8 mouse cellular contexts compared by ENCODE assay signal in genomic region chrX:151017897-151018296, GRCm38 (mm10). TPM values are rescaled to one million over a fixed set of nuclear protein-coding genes. Genes with fewer than 3 reads are reported as not detected.
DNase-seq lines count a peak whose midpoint lies in the region; ATAC-seq and TF ChIP-seq lines count a peak whose summit lies in the region.

No protein-coding gene starts in this region.

- H3K36me3 ChIP-seq in heart, embryonic 11.5 days (ENCODE audit: control insufficient read depth, insufficient read depth, low read length): no peaks in the 10 kb centered on the region
- peaks cover 5 to 15% of the 10 kb centered on the region in 2 experiments for H3K36me3 ChIP-seq in CH12.LX (replicated peaks in 1 of 2; ENCODE audit: control insufficient read depth in 1 of 2, insufficient read depth in 1 of 2, low read length in 1 of 2)
- no peaks in the 10 kb centered on the region for H3K36me3 ChIP-seq in intestine, embryonic 16.5 days (ENCODE audit: control insufficient read depth, insufficient read depth, low read length)
- peaks cover 4% of the 10 kb centered on the region for H3K36me3 ChIP-seq in small intestine, adult 2 months (ENCODE audit: control insufficient read depth, insufficient read depth, low read length)

- TF ChIP-seq CTCF in CH12.LX (conservative IDR thresholded peaks at IDR 0.05 in 1 of 2, IDR thresholded peaks at IDR 0.05 in 1 of 2; ENCODE audit: low read depth in 2 of 2, low read length in 2 of 2): no peak
- no peak for TF ChIP-seq CTCF in small intestine, adult 2 months (IDR thresholded peaks at IDR 0.05; ENCODE audit: extremely low read depth, insufficient read length, insufficient replicate concordance, low read depth, low read length)

- WGBS in heart, embryonic 11.5 days (ENCODE audit: insufficient replicate concordance): 10% methylated on average over 3 of the region's 3 CpGs
- 12% methylated on average over 3 of the region's 3 CpGs for WGBS in intestine, embryonic 16.5 days
- 7% methylated on average over 3 of the region's 3 CpGs for WGBS in small intestine, adult 2 months

- peaks cover 2% of the 10 kb centered on the region; the same call in 1 of the 2 replicates for H3K4me1 ChIP-seq in heart, embryonic 11.5 days (ENCODE audit: control insufficient read depth, insufficient read depth, low read length)
- peaks cover 2 to 3% of the 10 kb centered on the region in 2 experiments; a peak in 2 of 4 replicates for H3K4me1 ChIP-seq in CH12.LX (ENCODE audit: control insufficient read depth in 1 of 2, insufficient read depth in 2 of 2)
- H3K4me1 ChIP-seq in intestine, embryonic 16.5 days (ENCODE audit: control insufficient read depth, insufficient read depth, low read length): peaks cover 3% of the 10 kb centered on the region; the same call in 1 of the 2 replicates
- H3K4me1 ChIP-seq in small intestine, adult 2 months (ENCODE audit: control insufficient read depth, insufficient read depth, insufficient read length, low read length): peaks cover 2% of the 10 kb centered on the region; the same call in 1 of the 2 replicates

- peak overlapping the region; percentile 48 for H3K4me3 ChIP-seq in heart, embryonic 11.5 days (ENCODE audit: low read depth, low read length)
- H3K4me3 ChIP-seq in CH12.LX (replicated peaks in 1 of 3; ENCODE audit: low read depth in 2 of 3, low read length in 2 of 3, poor library complexity in 1 of 3): peak overlapping the region; percentile 58 to 59 (median 59)
- H3K4me3 ChIP-seq in intestine, embryonic 16.5 days (ENCODE audit: low read length): peak overlapping the region; percentile 53
- H3K4me3 ChIP-seq in small intestine, adult 2 months (ENCODE audit: low read depth, low read length): peak overlapping the region; percentile 72

- H3K9ac ChIP-seq in heart, embryonic 11.5 days (ENCODE audit: low read depth, low read length): peak overlapping the region; percentile 61; the same call in 1 of the 2 replicates
- peak overlapping the region; percentile 69 for H3K9ac ChIP-seq in CH12.LX (ENCODE audit: insufficient read depth, low read depth)
- peak overlapping the region; percentile 52; the same call in 1 of the 2 replicates for H3K9ac ChIP-seq in intestine, embryonic 16.5 days (ENCODE audit: low read depth, low read length)

- peaks cover 14% of the 10 kb centered on the region for H3K79me2 ChIP-seq in CH12.LX (replicated peaks; ENCODE audit: control insufficient read depth, extremely low read depth, insufficient read depth, poor library complexity, severe bottlenecking)

- no peak for TF ChIP-seq POLR2A in CH12.LX (IDR thresholded peaks at IDR 0.05; ENCODE audit: low read depth, low read length)
- TF ChIP-seq POLR2A in small intestine, adult 2 months (IDR thresholded peaks at IDR 0.05; ENCODE audit: low read depth, low read length): no peak

- peak overlapping the region; percentile 62 for H3K27ac ChIP-seq in heart, embryonic 11.5 days (ENCODE audit: low read depth, low read length)
- H3K27ac ChIP-seq in CH12.LX (ENCODE audit: insufficient read depth, low read depth): no peak overlapping the region
- 0 out of 2 replicates have a peak overlapping the region, but pooled peaks have one; percentile 37 for H3K27ac ChIP-seq in intestine, embryonic 16.5 days (ENCODE audit: low read length)
- H3K27ac ChIP-seq in small intestine, adult 2 months (ENCODE audit: insufficient read depth, low read depth, low read length): no peak overlapping the region

- no peak for DNase-seq in heart, adult 8-10 months (ENCODE audit: low spot score)
- DNase-seq in CH12.LX (ENCODE audit: extremely low read depth): peak; percentile 45
- DNase-seq in embryo, embryonic 10.5 days (ENCODE audit: low spot score): peak; percentile 46
- DNase-seq in adrenal gland, postnatal 10 days: no peak
- DNase-seq in thymus, postnatal 10 days (ENCODE audit: low spot score in 2 of 2): no peak

- H3K4me2 ChIP-seq in heart, embryonic 11.5 days: peak overlapping the region; percentile 62
- peak overlapping the region; percentile 44 for H3K4me2 ChIP-seq in CH12.LX (ENCODE audit: insufficient read depth, low read depth, poor library complexity, severe bottlenecking)
- peak overlapping the region; percentile 52 for H3K4me2 ChIP-seq in intestine, embryonic 16.5 days (ENCODE audit: low read depth, low read length)

- no peaks in the 10 kb centered on the region for H3K27me3 ChIP-seq in heart, embryonic 11.5 days (ENCODE audit: control insufficient read depth, insufficient read depth, low read length)
- H3K27me3 ChIP-seq in CH12.LX (replicated peaks): no peaks in the 10 kb centered on the region
- no peaks in the 10 kb centered on the region for H3K27me3 ChIP-seq in intestine, embryonic 16.5 days (replicated peaks; ENCODE audit: control insufficient read depth, insufficient read depth, low read length)
- no peaks in the 10 kb centered on the region for H3K27me3 ChIP-seq in small intestine, adult 2 months (ENCODE audit: control insufficient read depth, insufficient read depth, low read length)

- TF ChIP-seq EP300 in CH12.LX (IDR thresholded peaks at IDR 0.05; ENCODE audit: low read length): no peak

- H3K9me3 ChIP-seq in heart, embryonic 11.5 days (replicated peaks; ENCODE audit: control insufficient read depth, low read length): no peaks in the 10 kb centered on the region
- H3K9me3 ChIP-seq in CH12.LX (replicated peaks; ENCODE audit: low read length): no peaks in the 10 kb centered on the region
- no peaks in the 10 kb centered on the region for H3K9me3 ChIP-seq in intestine, embryonic 16.5 days (ENCODE audit: control insufficient read depth, low read length)

- in situ Hi-C loops in CH12.LX (cut with MboI; ENCODE audit: low pct_ligation_motif_present, low pct_unique_long_range_greater_than_20kb, low sequenced_read_pairs): no loop called here

- TF ChIP-seq RAD21 in CH12.LX (IDR thresholded peaks at IDR 0.05; ENCODE audit: low read depth, low read length): no peak

- ATAC-seq in heart, embryonic 11.5 days (replicated peaks; ENCODE audit: insufficient number of reproducible peaks, low FRiP score, low TSS enrichment): no peak
- ATAC-seq in intestine, embryonic 16.5 days: no peak

- dilution Hi-C loops in CH12.LX (cut with MboI; ENCODE audit: extremely low pct_ligation_motif_present, extremely low pct_unique_long_range_greater_than_20kb, low sequenced_read_pairs): no loop called here

TF ChIP-seq in CH12.LX, 34 proteins besides CTCF, POLR2A, EP300 and RAD21:
- TF ChIP-seq TCF12 (IDR thresholded peaks at IDR 0.05; ENCODE audit: low read depth, low read length) (0 out of 2 replicates have a peak, but pooled peaks have one; percentile 15), PAX5 (IDR thresholded peaks at IDR 0.05; ENCODE audit: low read length) (no peak)

RNA-seq across cellular contexts. Expression of gene Gnl3l, which starts 0.8 kb away (rescaled TPM):
- polyA plus RNA-seq in heart, embryonic 11.5 days (2014; fragmentation: Nextera tagmentation; extraction: Ambion mirVana): 27.0 and 29.4 TPM in 2 replicates
- 10 to 100 TPM; 34.4 to 41.6 (median 40.6) TPM for total RNA-seq in heart, adult 8-10 months (2022)
- 32.3 and 41.0 TPM in 2 replicates for total RNA-seq in CH12.LX (2012; rRNA removed)
- 63.8 and 66.2 TPM in 2 replicates for total RNA-seq in CH12.LX (2014; rRNA removed)
- polyA plus RNA-seq in CH12.LX (2012; ENCODE audit: insufficient read length, low read depth): 38.4 and 39.9 TPM in 2 replicates
- 20.7 and 21.1 TPM in 2 replicates for polyA plus RNA-seq in intestine, embryonic 16.5 days (2015; fragmentation: Nextera tagmentation; extraction: Ambion mirVana)
- polyA plus RNA-seq in small intestine, adult 2 months (2012; rRNA removed): 1.6 and 3.2 TPM in 2 replicates
- total RNA-seq in adrenal gland, postnatal 10 days (2021): 10 to 100 TPM; 48.5 to 49.2 TPM

RNA-seq across cellular contexts. Expression of gene Fgd1, which starts 28.1 kb away (rescaled TPM):
- 5.8 and 6.4 TPM in 2 replicates for polyA plus RNA-seq in heart, embryonic 11.5 days (2014; fragmentation: Nextera tagmentation; extraction: Ambion mirVana)
- total RNA-seq in heart, adult 8-10 months (2022): 1 to 10 TPM; 6.5 to 9.4 (median 7.5) TPM
- total RNA-seq in CH12.LX (2012; rRNA removed): 1.8 and 2.2 TPM in 2 replicates
- total RNA-seq in CH12.LX (2014; rRNA removed): 0.32 and 0.68 TPM in 2 replicates
- polyA plus RNA-seq in CH12.LX (2012; ENCODE audit: insufficient read length, low read depth): 1.1 and 2.2 TPM in 2 replicates
- 4.1 and 5.3 TPM in 2 replicates for polyA plus RNA-seq in intestine, embryonic 16.5 days (2015; fragmentation: Nextera tagmentation; extraction: Ambion mirVana)
- polyA plus RNA-seq in small intestine, adult 2 months (2012; rRNA removed): 1.7 and 2.3 TPM in 2 replicates
- total RNA-seq in adrenal gland, postnatal 10 days (2021): 10 to 100 TPM; 17.4 to 19.7 TPM

Comparison
In these comparisons a context has a peak if more than half of its experiments do, and no peak if none do; other contexts are left out.
1. H3K27ac ChIP-seq: peak in heart, embryonic 11.5 days (single experiment) and intestine, embryonic 16.5 days (single experiment); none in CH12.LX (single experiment) and small intestine, adult 2 months (single experiment).
2. DNase-seq: peak in CH12.LX (single experiment) and embryo, embryonic 10.5 days (single experiment); none in heart, adult 8-10 months (single experiment), adrenal gland, postnatal 10 days (single experiment) and thymus, postnatal 10 days (0 of 2).
3. Peak in every context shown above with its lines, with median percentiles within 50 percentile points of each other: H3K4me2 ChIP-seq, H3K4me3 ChIP-seq and H3K9ac ChIP-seq.